Mouse (Mus musculus) lung, adult 2 months (tissue): ENCODE data around the gene Kank2.

Experiments
- CTCF ChIP-seq: fragments of 200-500 bp; IDR thresholded peaks from 2 replicates; pipeline ENCODE4 v1.5.1; 2011; ENCODE audit warnings: mild to moderate bottlenecking, low read length, control low read depth; ENCODE audit not compliant: insufficient read depth
- POLR2A ChIP-seq: fragments of 200-500 bp; IDR thresholded peaks from 2 replicates; pipeline ENCODE4 v1.6.1; 2011; ENCODE audit warnings: low read depth, mild to moderate bottlenecking, control low read depth, low read length, borderline replicate concordance; ENCODE audit errors: extremely low read depth

DNA sequence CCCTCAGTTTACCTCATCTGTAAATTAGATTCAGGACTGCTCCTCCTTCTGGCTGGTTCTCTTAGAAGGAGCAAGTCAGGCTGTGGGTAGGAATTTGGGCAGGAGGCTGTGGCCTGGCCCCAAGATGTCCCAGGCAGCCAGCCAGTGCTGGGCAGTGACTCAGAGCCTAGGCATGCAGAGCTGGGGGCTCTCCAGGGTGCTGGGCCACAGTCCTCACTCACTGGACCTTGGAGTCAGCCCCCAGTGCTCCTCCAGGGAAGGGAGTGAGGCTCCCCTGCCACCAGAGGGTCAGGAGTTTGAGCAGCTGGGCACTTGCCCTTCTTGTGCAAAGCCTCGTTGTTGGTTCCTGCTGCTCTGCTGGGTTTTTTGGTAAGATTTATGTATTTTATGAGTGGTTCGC lies 44.5 kb downstream of the Kank2 start:
- TF ChIP-seq CTCF (no peak), POLR2A (no peak)
